Comparison of ENCODE assay signal across 33 mouse cellular contexts in the genomic region with DNA sequence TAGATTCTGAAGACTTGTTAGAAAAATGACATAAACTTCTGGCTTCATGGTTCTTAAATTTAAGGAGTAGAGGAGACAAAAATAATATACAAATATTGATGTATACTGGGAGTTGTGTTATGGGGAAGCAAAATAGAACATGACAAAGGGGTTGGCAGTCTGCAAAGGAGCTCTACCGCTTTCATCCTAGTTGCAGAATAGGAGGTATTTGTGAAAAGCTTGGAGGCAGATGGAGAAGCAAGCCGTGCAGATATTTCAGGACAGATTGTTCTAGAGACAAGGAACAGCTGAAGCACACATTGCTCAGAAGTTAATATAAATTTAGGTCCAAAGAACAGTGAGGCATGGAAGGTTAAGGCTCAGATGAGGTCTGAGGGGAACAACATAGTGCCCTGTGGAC.
DNase-seq lines count a peak whose midpoint lies in the region; ATAC-seq and TF ChIP-seq lines count a peak whose summit lies in the region.
"Had no signal": no experiment of that assay in that cellular context is flagged by ENCODE, and none has a peak within 500 bp of the region (broad histone marks: within the 10 kb centered on the region; RNA-seq: fewer than 3 reads in every experiment).

No protein-coding gene starts in this region.

- no peaks in the 10 kb centered on the region for H3K4me1 ChIP-seq in cerebellum, adult 2 months (ENCODE audit: control insufficient read depth, insufficient read depth, low read length)
- H3K4me1 ChIP-seq: forebrain, embryonic 12.5 days; limb, embryonic 10.5 days; limb, embryonic 15.5 days; liver, embryonic 13.5 days; megakaryocyte, embryonic 14.5 days; neural tube, embryonic 12.5 days; stomach, embryonic 15.5 days had no signal

- 87% methylated on average over 2 of the region's 2 CpGs for WGBS in cerebellum, adult 2 months

- no peak overlapping the region for H3K4me3 ChIP-seq in cerebellum, adult 2 months (replicated peaks; ENCODE audit: insufficient read depth, low read depth, low read length)
- H3K4me3 ChIP-seq: forebrain, embryonic 12.5 days; heart, embryonic 13.5 days; limb, embryonic 10.5 days; limb, embryonic 15.5 days; liver, embryonic 13.5 days; megakaryocyte, embryonic 14.5 days; midbrain, embryonic 12.5 days; myocyte; neural tube, embryonic 12.5 days; stomach, embryonic 15.5 days had no signal

- DNase-seq in frontal cortex, postnatal 36 days (ENCODE audit: low spot score in 2 of 2): peak; percentile 11 to 33
- no peak for DNase-seq in frontal cortex, postnatal 25 days (ENCODE audit: low spot score in 2 of 2)
- DNase-seq in left cerebral cortex, adult 18-20 months (ENCODE audit: low spot score in 2 of 2): peak; percentile 14 to 33
- no peak for DNase-seq in left cerebral cortex, postnatal 4 days
- peak; percentile 25 to 39 for DNase-seq in right cerebral cortex, postnatal 10 days (ENCODE audit: low spot score in 2 of 2)
- DNase-seq in right cerebral cortex, postnatal 4 days: no peak
- DNase-seq in cerebellum, adult 2 months: no peak
- DNase-seq: adrenal gland, postnatal 10 days; cerebellum, adult 11 months; cerebellum, postnatal 10 days; forebrain, postnatal 0 days; gastrocnemius, postnatal 10 days; heart, postnatal 10 days; kidney, adult 9 months; kidney, postnatal 10 days; liver, embryonic 13.5 days; lung, adult 18-20 months; lung, postnatal 4 days; thymus, postnatal 14 days had no signal

- no peak for TF ChIP-seq POLR2A in cerebellum, adult 2 months (IDR thresholded peaks at IDR 0.05; ENCODE audit: borderline replicate concordance, insufficient read depth, low read length)

- no peak for ATAC-seq in erythroblast, adult 5-6 weeks (replicated peaks; ENCODE audit: low FRiP score, poor library complexity, severe bottlenecking)
- ATAC-seq: forebrain, postnatal 0 days; intestine, postnatal 0 days; lung, postnatal 0 days; Patski had no signal

- no peak overlapping the region for H3K27ac ChIP-seq in cerebellum, adult 2 months (ENCODE audit: insufficient read depth, low read length)
- H3K27ac ChIP-seq: forebrain, embryonic 12.5 days; heart, embryonic 13.5 days; hindbrain, embryonic 14.5 days; limb, embryonic 10.5 days; limb, embryonic 15.5 days; liver, embryonic 13.5 days; midbrain, embryonic 12.5 days; neural tube, embryonic 12.5 days; stomach, embryonic 15.5 days had no signal

- no peaks in the 10 kb centered on the region for H3K27me3 ChIP-seq in cerebellum, adult 2 months (ENCODE audit: control insufficient read depth, insufficient read depth, low read length)
- H3K27me3 ChIP-seq: forebrain, embryonic 12.5 days; heart, embryonic 13.5 days; limb, embryonic 15.5 days; liver, embryonic 13.5 days; megakaryocyte, embryonic 14.5 days; midbrain, embryonic 12.5 days; neural tube, embryonic 12.5 days; Patski; stomach, embryonic 15.5 days had no signal

- TF ChIP-seq CTCF in cerebellum, adult 2 months (IDR thresholded peaks at IDR 0.05; ENCODE audit: borderline replicate concordance, insufficient read depth, low read depth, low read length): no peak

- intact Hi-C loops in left cerebral cortex, postnatal 4 days (cut with DNase I): no loop called here

Comparison
In these comparisons a context has a peak if more than half of its experiments do, and no peak if none do; other contexts are left out.
1. DNase-seq: peak in frontal cortex, postnatal 36 days (2 of 2), left cerebral cortex, adult 18-20 months (2 of 2) and right cerebral cortex, postnatal 10 days (2 of 2); none in frontal cortex, postnatal 25 days (0 of 2), left cerebral cortex, postnatal 4 days (single experiment), right cerebral cortex, postnatal 4 days (single experiment) and cerebellum, adult 2 months (0 of 2).